Mouse (Mus musculus) MEL-GATA-1-ER (cell line): ENCODE results near the gene H2-K1.
A peak's percentile ranks its signal among the peaks of the same experiment; 100 is the strongest.
"Not testable (repeated sequence)": the region's sequence is repeated elsewhere in the genome, so short reads cannot be mapped to it uniquely, and the experiment has no call there.

Experiments used
- DNase-seq: peaks from one replicate; pipeline ENCODE4 v3.0.0-alpha.2; 2012; ENCODE audit warnings: low read depth; ENCODE audit errors: extremely low read depth

Gene H2-K1

DNA sequence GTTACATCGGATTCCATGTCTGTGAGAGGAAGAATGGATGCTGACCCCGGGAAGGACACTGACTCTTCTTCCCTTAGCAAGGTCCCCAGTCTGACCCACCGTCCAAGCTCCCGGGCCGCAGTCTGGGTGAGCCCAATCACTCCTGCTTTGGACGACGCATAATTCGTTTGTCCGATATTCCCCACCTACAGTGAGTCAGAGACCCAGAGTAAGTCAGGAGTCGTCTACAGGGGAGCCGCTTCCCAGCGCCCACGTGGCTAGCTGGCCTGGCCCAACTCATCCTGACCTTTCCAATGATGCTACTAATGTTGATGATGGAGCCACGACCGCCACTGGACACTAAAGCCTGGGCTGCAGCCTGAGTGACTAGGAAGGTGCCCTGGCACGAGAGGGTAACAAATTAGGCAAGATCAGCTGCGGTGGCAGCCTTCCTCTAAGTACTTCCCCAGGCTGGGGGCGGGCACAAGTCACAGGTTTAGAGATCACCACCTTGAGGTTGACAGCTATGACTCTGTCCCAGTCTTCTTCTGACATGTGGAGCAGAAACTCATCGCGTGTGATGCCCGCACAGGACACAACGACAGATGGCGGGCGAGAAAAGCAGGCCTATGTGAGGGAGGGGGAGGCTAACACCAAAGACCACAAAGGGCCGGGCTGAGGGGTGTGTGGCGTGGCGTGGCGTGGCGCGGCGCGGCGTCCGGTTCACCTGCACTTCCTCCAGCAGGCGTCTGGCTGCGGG, 26.9 kb upstream of the H2-K1 start:
- no peak for DNase-seq

DNA sequence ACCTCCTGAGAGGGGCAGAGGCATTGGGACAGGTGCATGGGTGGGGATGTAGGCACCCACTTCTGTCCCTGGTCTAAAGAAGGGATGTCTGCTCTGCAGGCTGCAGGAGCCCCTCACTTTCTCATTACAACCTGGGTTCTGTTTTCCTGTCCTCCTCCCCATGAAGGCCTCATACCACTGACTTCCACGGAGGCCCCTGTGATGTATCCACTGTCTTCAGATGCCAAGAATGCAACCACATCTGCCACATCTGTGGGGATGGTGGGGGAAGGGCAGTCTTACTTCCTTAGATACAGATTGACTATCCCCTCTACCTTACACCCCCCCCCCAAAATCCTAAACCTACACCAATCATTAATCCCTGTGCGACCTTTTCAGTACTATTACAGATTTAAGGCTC, 26.1 kb upstream of the H2-K1 start:
- no peak for DNase-seq

DNA sequence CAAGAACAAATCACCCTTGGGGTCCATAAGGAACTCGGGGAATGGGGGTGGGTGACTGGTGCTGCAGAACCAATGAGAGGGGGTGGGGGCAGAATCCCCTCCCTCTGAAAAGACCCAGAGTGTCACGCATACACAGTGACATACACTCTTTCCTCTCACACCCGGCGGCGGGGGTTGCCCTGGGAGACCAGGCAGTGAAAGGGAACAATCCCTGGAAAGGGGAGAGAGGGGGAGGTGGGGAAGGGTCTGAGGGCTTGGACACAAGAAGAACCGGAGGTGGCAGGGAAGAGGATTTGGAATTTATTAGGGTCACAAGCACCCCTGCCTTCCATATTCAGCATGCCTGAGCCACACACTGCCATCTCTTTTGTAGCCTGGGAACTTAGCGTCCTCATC, 25.6 kb upstream of the H2-K1 start:
- no peak for DNase-seq

DNA sequence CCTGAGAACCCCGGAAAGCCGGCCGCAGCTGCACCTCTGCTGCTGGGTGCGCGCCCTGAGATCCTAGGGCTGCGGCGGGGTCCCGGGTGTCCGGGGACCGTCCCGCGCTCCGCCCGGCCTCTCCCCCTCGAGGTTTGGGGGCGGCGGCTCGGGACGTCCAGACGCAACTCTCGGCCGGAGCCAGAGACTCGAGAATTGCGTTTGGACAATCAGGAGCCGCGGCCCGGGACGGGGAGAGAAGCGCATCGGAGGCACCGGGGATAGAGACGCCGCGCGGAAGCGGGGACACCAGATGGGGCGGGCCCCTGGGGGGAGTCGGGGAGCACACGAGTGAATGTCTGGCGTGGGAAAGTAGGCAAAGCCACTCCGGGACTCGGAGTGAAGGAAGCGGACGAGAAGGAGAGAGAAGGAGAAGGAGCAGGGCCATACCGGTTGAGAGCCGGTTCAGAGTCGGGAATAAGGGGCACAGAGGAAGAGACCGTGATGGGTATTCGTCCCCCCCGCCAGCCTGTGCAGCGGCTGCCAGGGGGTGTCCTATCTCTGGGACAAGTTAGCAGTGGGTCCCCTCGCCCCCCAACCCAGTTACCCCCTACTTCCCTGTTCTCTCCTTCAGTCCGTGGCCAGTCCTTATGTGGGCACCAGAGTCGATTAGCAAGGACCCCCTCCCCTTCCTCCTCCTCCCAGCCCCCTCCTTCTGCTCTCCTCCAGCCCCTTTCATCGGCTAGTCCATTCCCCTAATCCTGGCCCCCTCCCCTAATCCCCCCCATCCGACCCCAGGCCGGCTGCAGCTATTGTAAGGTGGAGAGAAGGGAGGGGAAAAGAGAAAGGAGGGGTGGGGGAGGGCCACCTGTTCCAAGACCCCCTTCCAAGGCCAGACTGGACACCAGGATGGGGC, 25.0 kb upstream of the H2-K1 start:
- no peak for DNase-seq

DNA sequence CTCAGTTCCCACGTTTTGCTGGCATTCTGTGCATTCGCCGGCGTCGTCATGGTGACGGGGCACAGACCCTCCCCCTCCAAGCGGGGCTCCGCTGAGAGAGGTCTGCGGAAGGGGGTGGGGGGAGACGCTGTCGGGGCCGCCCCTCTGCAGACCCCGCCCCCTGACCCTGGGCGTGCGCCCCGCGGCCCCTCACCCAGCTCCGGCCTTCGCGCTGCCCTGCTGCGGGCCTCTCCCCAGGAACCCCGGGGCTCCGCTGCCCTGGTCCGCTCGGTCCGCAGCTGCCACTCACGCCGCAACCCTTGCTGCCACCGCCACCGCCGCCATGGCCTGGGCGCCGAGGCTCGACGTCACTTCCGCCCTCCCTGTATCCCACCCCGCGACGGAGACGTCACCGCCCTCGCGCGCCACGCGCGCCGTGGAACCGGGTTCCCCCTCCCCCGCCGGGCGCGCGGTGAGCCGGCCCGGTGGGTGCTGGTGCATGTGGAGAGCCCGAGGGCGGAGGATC, 24.2 kb upstream of the H2-K1 start, which contains the start of gene Ring1:
Ring1 (minus strand) TSS at position 364 of the 505 bp plus-strand sequence.
- DNase-seq, result no peak

DNA sequence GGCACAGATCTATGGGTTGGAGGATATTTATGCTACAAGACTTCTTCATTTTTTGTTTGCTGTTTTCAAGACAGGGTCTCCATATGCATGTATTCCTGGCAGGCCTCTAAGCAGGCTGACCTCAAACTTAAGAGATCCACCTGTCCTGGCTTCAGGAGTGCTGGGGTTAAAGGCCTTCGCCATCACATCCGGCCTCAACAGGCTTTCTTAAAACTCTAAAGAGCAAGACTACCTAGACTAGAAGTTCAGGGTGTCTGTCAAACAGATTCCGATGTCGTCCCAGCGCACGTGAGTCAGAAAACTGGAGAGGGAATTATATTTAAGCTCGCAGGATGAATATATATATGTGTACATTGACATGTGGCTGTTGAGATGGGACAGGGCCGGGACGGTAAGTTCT, 23.5 kb upstream of the H2-K1 start:
- no peak for DNase-seq

DNA sequence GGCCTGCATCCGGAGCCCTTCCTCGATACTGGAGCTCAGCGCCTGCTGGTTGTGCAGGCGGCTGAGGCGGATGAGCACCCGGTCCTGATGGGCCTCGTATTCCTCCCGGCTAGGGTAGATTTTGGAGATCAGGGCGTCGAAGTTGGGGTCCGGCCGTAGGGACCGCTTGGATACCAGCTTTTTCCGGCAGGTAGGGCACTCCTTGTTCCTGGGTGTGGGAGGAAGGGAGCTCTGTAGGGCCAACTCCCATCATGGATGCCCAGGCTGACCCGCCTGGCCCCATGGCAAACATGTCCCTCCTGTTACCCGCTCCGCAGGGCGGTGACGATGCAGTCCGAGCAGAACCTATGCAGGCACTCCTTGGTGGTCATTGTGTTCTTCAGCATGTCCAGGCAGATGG, 22.8 kb upstream of the H2-K1 start:
- DNase-seq, result no peak

DNA sequence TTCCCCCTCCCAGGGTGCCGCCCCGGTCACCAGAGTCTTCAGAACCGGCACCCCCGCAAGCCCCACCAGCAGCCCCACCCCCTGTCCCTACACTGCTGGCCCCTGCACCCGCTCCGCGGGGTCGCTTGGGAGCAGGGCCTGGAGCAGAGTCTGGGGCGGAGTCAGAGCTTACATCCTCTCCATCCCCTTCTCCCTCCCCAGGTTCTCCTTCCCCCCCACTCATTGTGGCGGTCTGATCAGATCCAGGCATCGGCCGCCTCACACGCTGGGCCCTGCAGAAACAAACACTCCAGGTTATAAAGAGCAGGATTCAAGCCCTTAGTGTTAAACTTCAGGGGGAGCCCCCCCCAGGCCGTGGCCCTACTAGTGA, 22.3 kb upstream of the H2-K1 start:
- DNase-seq, result no peak

GRCm38 (mm10) chr17:34021539-34022413, 21.6 kb upstream of the H2-K1 start:
- DNase-seq, result no peak

- no peak for DNase-seq
Observed at GRCm38 (mm10) chr17:34013436-34013835, 13.3 kb upstream of the H2-K1 start.

DNA sequence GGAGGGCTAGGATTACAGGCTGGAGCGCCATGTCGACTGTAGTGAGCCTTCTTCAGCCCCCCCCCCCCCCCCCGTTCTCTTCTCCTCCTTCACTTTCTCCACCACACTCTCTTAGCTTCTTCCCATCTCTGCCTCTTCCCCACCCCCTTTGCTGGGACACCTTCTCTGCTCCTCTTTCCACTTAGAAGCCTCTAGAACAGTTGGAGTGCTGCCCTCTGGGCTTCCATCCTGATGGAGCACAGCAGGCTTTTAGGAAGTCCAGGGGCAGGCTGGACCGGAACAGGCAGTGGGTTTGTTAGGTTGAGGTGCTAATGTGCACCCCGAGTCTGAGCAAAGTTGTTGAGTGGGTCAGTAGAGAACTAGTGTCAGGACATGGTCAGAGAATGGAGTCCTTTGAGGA, 10.0 kb upstream of the H2-K1 start:
- no peak for DNase-seq

DNA sequence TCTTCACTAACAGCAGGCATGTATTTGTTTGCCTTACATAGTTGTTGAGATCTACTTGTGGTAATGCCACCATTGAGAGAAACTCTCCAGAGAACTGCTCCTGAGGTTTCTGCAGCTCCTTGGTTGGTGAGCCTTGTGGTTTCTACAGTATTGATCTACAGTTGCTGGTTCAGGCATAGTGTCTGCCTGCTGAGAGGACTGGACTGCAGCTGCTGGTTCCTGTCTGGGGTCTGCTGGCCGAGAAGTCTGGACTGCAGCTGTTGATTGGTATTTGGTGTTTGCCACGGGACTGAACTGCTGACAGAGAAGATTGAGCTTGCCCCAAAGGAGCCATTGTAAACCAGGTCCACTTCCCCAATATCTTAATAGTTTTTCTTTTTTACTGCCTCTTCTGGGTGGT, 6.4 kb upstream of the H2-K1 start:
- DNase-seq, result no peak

GRCm38 (mm10) chr17:34003426-34003825, 3.3 kb upstream of the H2-K1 start:
- DNase-seq, result no peak

- not testable (repeated sequence) for DNase-seq
Observed at GRCm38 (mm10) chr17:34000796-34001195, 649 bp upstream of the H2-K1 start.

- DNase-seq, result no peak
Observed at GRCm38 (mm10) chr17:33999341-34000149, 602 bp downstream of the H2-K1 start.

DNA sequence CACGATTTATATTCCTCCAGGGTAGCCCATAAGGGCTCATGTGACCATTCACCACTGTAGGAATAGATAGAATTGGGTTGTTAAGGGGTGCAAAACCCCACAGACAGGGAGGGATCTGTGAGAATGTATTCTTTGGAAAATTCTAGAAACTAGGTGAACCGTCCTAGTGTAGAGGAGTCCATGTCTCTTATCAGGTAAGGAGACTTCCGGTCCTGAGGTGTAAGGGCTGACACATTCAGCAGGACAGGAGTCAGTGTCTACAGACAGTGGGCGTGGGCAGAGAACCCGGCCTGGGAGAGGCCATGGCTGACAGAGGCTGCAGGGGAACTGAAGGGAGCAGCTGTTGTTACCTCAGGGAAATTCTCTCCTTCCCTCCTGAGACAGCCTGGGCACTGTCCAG, 1.4 kb downstream of the H2-K1 start:
- not testable (repeated sequence) for DNase-seq

- DNase-seq, result not testable (repeated sequence)
Observed at GRCm38 (mm10) chr17:33997025-33997424, 3.1 kb downstream of the H2-K1 start.

DNA sequence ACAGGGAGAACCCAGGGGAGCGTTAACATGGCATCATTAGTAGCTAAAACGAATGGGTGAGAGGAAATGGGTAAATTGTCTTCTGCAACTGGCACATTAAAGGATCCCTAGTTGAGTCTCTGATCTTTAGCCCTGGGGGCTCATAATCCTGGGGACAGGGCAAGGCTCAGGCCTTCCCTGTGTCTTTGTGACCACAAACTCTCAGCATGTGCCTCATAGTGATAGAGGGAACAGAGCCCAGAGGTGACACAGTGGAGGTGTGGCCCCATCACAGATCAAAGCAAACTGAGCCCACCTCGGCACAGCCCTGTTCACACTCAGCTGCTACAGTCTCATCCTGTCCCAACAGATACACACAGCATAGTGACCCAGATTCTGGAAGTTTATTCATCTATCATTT, 4.5 kb downstream of the H2-K1 start:
- DNase-seq, result no peak

GRCm38 (mm10) chr17:33994959-33995358, 5.2 kb downstream of the H2-K1 start:
- no peak for DNase-seq

DNA sequence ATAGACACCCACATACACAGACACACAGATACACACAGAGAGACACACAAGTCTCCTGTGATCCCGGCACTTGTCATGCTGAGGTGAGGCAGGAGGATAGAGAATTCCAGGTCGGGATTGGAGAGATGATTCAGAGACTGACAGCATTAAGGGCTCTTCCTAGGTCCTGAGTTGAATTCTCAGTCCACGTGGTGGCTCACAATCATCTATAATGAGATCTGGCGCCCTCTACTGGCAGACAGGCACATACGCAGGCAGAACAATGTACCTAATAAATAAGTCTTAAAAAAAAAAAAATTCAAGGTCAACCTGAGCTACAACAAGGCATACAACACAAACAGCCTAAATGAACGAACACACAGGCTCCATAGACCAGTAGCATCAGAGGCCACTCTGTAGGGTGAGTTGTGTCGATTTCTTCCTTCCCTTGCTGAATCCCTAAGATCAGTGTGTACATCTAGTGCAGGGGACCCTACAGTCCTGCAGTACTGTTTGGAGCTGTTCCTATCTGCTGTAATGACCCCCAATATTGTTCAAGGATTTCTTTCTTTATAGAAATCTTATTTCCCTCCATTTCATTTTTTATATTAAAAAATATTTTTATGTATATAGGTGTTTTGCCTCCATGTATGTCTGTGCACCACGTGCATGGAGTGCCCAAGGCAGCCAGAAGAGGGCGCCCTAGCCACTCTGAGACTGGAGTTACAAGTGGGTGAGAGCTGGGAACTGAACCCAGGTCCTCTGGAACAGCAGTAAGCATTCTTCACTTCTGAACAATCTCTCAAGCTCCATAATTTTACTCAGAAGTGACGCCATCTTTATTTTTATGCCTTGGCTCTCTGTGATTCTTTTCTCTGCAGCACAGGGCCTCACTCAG, 8.1 kb downstream of the H2-K1 start:
- peak; percentile 65 for DNase-seq
